Mouse (Mus musculus): ENCODE measurements at regions not wholly inside any gene's neighbourhood (a gene's known extent, or its start where the extent isn't known, plus 50 kb on each side); places are given as distances from the start of the nearest gene placed in this dataset.

DNA sequence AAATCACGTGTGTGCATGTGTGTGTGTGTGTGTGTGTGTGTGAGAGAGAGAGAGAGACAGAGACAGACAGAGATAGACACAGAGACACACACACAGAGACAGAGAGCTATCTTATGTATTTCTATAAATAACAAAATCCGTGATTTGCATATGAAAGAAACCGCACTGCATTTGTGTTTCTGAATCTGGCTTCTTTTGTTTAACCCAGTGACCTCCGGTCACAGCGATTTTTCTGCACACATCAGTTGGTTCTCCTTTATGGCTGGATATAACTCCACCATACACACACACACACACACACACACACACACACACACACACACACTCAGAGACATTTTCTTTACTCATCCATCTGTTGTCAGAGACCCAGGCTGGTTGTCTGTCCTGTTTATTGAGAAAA is 58.2 kb upstream of the Lhx8 start:
- DNase-seq (ENCODE audit: low read depth): no peak
- TF ChIP-seq POLR2A (IDR thresholded peaks at IDR 0.05; ENCODE audit: borderline replicate concordance, extremely low read depth, insufficient read depth, insufficient read length, poor library complexity, severe bottlenecking) (no peak), CTCF (IDR thresholded peaks at IDR 0.05; ENCODE audit: borderline replicate concordance, extremely low read depth, insufficient read depth, insufficient read length) (no peak)

DNA sequence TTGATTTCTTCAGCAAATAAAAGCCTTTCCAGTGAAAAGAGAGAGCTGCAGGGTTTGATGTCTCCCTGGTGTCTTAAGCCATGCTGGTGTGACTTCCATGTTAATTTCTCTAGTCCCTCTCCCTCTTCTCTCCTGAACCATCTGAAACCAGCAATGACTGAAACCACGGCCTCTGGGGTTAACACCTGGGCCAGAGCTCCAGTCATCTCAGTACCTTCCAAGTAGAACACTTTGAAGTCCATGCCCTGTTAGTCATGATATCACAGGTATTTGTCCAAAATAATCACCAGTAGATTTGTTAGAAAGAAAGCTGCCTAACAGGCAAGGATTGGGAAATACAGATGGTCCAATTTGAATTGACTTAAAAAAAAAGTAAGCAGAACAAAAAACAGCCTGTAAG is 56.8 kb upstream of the Lhx8 start:
- TF ChIP-seq CTCF (IDR thresholded peaks at IDR 0.05; ENCODE audit: borderline replicate concordance, extremely low read depth, insufficient read depth, insufficient read length): no peak
- no peak for TF ChIP-seq POLR2A (IDR thresholded peaks at IDR 0.05; ENCODE audit: borderline replicate concordance, extremely low read depth, insufficient read depth, insufficient read length, poor library complexity, severe bottlenecking)
- no peak for DNase-seq (ENCODE audit: low read depth)

DNA sequence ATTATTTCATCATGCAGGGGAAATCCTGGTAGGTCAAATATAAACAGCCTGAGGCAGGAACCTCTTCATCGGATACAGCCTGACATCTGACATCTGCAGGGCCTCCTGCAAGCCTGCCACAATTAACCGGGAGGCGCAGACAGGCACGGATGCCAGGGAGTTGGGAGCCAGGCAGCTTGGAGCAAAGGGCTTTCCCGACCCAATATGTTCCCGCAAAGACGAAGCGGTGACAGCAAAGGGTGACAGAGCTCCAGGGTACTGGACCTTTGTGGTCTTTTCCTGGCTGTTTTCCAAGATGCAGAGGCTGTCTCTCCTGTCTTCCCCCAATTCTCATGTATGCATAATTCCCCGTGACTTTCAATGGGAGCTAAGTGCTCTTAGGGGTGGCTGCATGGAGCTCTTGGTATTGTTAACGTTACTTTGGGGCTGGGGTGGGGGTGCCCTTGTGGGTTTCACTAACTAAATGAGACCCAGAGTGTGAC is 55.4 kb upstream of the Lhx8 start:
- DNase-seq (ENCODE audit: low read depth): peak; percentile 92
- TF ChIP-seq CTCF (IDR thresholded peaks at IDR 0.05; ENCODE audit: borderline replicate concordance, extremely low read depth, insufficient read depth, insufficient read length) (no peak), POLR2A (IDR thresholded peaks at IDR 0.05; ENCODE audit: borderline replicate concordance, extremely low read depth, insufficient read depth, insufficient read length, poor library complexity, severe bottlenecking) (no peak)

DNA sequence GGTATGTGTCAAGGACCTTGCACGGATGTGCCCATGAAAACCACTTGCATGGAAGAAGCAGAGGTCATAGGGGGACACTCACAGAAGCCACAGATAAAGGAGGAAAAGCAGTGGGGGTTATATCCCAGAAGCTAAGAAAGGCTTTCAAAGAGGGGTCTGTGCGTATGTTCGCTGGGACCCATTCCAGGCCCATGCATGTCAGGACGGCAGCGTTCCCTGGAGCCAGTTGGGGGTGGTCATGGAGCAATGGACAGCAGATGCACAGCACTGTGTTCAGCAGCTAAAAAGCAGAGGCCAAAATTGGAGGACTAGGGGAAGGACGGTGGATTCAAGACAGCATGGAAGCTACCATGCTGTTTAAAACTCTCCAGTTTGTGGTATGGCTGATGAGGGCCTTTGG is 52.4 kb upstream of the Lhx8 start:
- TF ChIP-seq POLR2A (IDR thresholded peaks at IDR 0.05; ENCODE audit: borderline replicate concordance, extremely low read depth, insufficient read depth, insufficient read length, poor library complexity, severe bottlenecking) (no peak), CTCF (IDR thresholded peaks at IDR 0.05; ENCODE audit: borderline replicate concordance, extremely low read depth, insufficient read depth, insufficient read length) (no peak)
- DNase-seq (ENCODE audit: low read depth): no peak

GRCm38 (mm10) chr3:154381561-154381960 is 51.1 kb upstream of the Lhx8 start:
- TF ChIP-seq POLR2A (IDR thresholded peaks at IDR 0.05; ENCODE audit: borderline replicate concordance, extremely low read depth, insufficient read depth, insufficient read length, poor library complexity, severe bottlenecking): no peak
- no peak for TF ChIP-seq CTCF (IDR thresholded peaks at IDR 0.05; ENCODE audit: borderline replicate concordance, extremely low read depth, insufficient read depth, insufficient read length)
- peak; percentile 77 for DNase-seq (ENCODE audit: low read depth)
